ENCODE assay signal across 15 mouse cellular contexts in the genomic region with DNA sequence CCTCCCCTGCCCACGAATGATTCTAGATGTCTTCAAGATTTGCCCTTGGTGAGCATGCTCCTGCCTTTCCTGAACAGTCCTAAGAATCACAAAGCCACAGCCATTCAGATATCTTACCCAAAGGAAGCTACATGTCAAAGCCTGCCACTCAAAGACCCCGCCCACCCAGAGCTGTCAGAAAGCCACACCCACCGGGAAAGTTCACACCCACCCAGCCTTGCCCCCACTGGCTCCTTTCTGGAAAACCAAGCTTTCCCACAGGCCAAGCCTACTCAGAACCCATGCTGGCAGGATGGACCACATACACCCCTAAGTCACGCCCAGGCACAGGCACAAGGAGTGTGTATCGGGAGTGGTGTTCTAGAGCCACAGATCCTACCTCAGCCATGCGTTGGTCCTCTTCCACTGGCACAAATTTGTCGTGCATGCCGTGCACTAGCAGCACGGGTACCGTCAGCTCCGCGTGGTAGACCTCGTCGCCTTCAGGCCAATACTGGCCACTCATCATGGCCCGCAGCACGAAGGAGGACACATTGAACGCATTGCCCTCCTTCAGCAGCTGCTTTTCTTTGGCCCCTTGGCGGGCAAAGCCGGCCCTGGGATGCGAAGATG. TPM values are rescaled to one million over a fixed set of nuclear protein-coding genes. Genes with fewer than 3 reads are reported as not detected.
DNase-seq lines count a peak whose midpoint lies in the region; TF ChIP-seq lines count a peak whose summit lies in the region.
"Had no signal": no experiment of that assay in that cellular context is flagged by ENCODE, and none has a peak within 500 bp of the region (broad histone marks: within the 10 kb centered on the region; RNA-seq: fewer than 3 reads in every experiment).

No protein-coding gene starts in this region.

- no peaks in the 10 kb centered on the region for H3K36me3 ChIP-seq in ES-E14 (ENCODE audit: control insufficient read depth, insufficient read depth, low read length, poor library complexity, severe bottlenecking)

- H3K4me3 ChIP-seq in left cerebral cortex, adult 2 months: no peak overlapping the region
- H3K4me3 ChIP-seq in ES-E14 (ENCODE audit: insufficient read depth in 1 of 2, low read depth in 1 of 2, low read length in 2 of 2, poor library complexity in 1 of 2, severe bottlenecking in 1 of 2): peak overlapping the region; percentile 28 to 42; a peak in 1 of 4 replicates
- H3K4me3 ChIP-seq: embryonic facial prominence, embryonic 10.5 days; layer of hippocampus, adult 2 months had no signal

- TF ChIP-seq CTCF in left cerebral cortex, adult 2 months (IDR thresholded peaks at IDR 0.05): no peak

- H3K4me1 ChIP-seq in ES-E14 (ENCODE audit: control insufficient read depth in 2 of 2, insufficient read depth in 2 of 2, low read length in 2 of 2, poor library complexity in 1 of 2): peaks cover 5 to 7% of the 10 kb centered on the region in 2 experiments; a peak in 3 of 4 replicates

- no peak overlapping the region for H3K27ac ChIP-seq in left cerebral cortex, adult 2 months
- H3K27ac ChIP-seq in ES-E14 (ENCODE audit: insufficient read depth, low read depth, low read length, poor library complexity, severe bottlenecking): no peak overlapping the region
- H3K27ac ChIP-seq: embryonic facial prominence, embryonic 10.5 days; kidney, postnatal 0 days; layer of hippocampus, adult 2 months; liver, embryonic 14.5 days; stomach, postnatal 0 days had no signal

- no peaks in the 10 kb centered on the region for H3K9me3 ChIP-seq in ES-E14 (ENCODE audit: control insufficient read depth, insufficient read depth, low read depth, low read length)
- H3K9me3 ChIP-seq: embryonic facial prominence, embryonic 10.5 days had no signal

- in situ Hi-C loops in ES-E14 (cut with MboI; ENCODE audit: low sequenced_read_pairs in 2 of 2, unreplicated experiment in 2 of 2): no loop called here

- DNase-seq in cerebellum, postnatal 10 days: peak; percentile 16 to 18
- DNase-seq in cerebellum, adult 11 months: no peak
- peak; percentile 7 to 8 for DNase-seq in left cerebral cortex, adult 2 months (ENCODE audit: extremely low spot score in 1 of 2, low spot score in 2 of 2)
- no peak for DNase-seq in left cerebral cortex, adult 9 months (ENCODE audit: low spot score in 2 of 2)
- DNase-seq in 3134 (ENCODE audit: extremely low read depth, insufficient read length, low spot score) (peak; percentile 55), ES-E14 (ENCODE audit: low read depth, low spot score) (no peak)
- DNase-seq in urinary bladder, adult 18-20 months (ENCODE audit: low spot score in 2 of 2): no peak
- DNase-seq: adrenal gland, adult 8-10 months; gastrocnemius, postnatal 25 days; right cerebral cortex, postnatal 25 days had no signal

- H3K9ac ChIP-seq in ES-E14 (ENCODE audit: insufficient read depth, low read depth, low read length, poor library complexity, severe bottlenecking): no peak overlapping the region
- H3K9ac ChIP-seq: liver, embryonic 14.5 days had no signal

- intact Hi-C loops in left cerebral cortex, adult 2 months (cut with DNase I): loop anchor here (2.0 kb wide), 1 partner anchor 53 kb away; no protein-coding TSS in a partner anchor

TF ChIP-seq in ES-E14, 5 proteins besides CTCF, POLR2A, EP300 and RAD21:
- TF ChIP-seq CHD2 (IDR thresholded peaks at IDR 0.05; ENCODE audit: low read depth, low read length) (no peak), MAFK (IDR thresholded peaks at IDR 0.05; ENCODE audit: insufficient read depth, low read depth, low read length) (no peak), ZNF384 (IDR thresholded peaks at IDR 0.05; ENCODE audit: low read depth, low read length) (no peak), ZC3H11A (IDR thresholded peaks at IDR 0.05; ENCODE audit: borderline replicate concordance, low read depth, low read length) (no peak), HCFC1 (IDR thresholded peaks at IDR 0.05; ENCODE audit: borderline replicate concordance, insufficient read depth, low read length) (no peak)
TF ChIP-seq in ES-E14: peak in this region for 0.

RNA-seq across cellular contexts. Expression of a gene that starts 5.7 kb away (rescaled TPM):
- 100 to 1,000 TPM; 302 to 335 TPM for total RNA-seq in left cerebral cortex, adult 2 months (2021)
- 11.7 and 12.2 TPM in 2 replicates for total RNA-seq in ES-E14 (2012; rRNA removed)

RNA-seq across cellular contexts. Expression of a gene that starts 7.0 kb away (rescaled TPM):
- 10 to 100 TPM; 49.2 to 57.1 TPM for total RNA-seq in left cerebral cortex, adult 2 months (2021)
- total RNA-seq in ES-E14 (2012; rRNA removed): 135 and 148 TPM in 2 replicates

RNA-seq across cellular contexts. Expression of a gene that starts 11.2 kb away (rescaled TPM):
- total RNA-seq in left cerebral cortex, adult 2 months (2021): 10 to 100 TPM; 75.0 to 87.0 TPM
- total RNA-seq in ES-E14 (2012; rRNA removed): 60.5 and 65.1 TPM in 2 replicates

RNA-seq across cellular contexts. Expression of a gene that starts 28.0 kb away (rescaled TPM):
- total RNA-seq in left cerebral cortex, adult 2 months (2021): 10 to 100 TPM; 62.5 to 64.0 TPM
- total RNA-seq in ES-E14 (2012; rRNA removed): 10.6 and 22.3 TPM in 2 replicates

RNA-seq across cellular contexts. Expression of a gene that starts 30.1 kb away (rescaled TPM):
- 10 to 100 TPM; 33.0 to 37.4 TPM for total RNA-seq in left cerebral cortex, adult 2 months (2021)
- total RNA-seq in ES-E14 (2012; rRNA removed): 60.4 and 63.8 TPM in 2 replicates

Comparison
In these comparisons a context has a peak if more than half of its experiments do, and no peak if none do; other contexts are left out.
1. DNase-seq: peak in cerebellum, postnatal 10 days (2 of 2), left cerebral cortex, adult 2 months (2 of 2) and 3134 (single experiment); none in cerebellum, adult 11 months (single experiment), left cerebral cortex, adult 9 months (0 of 2), ES-E14 (single experiment) and urinary bladder, adult 18-20 months (0 of 2).
2. RNA of a gene that starts 5.7 kb away (total RNA-seq): 302 to 335 TPM in left cerebral cortex, adult 2 months; 11.7 to 12.2 TPM in ES-E14; every median in the first group is over 10 times any median in the second.